Mouse (Mus musculus): Measurements from ENCODE around the gene Atp11a. TPM values are rescaled to one million over a fixed set of nuclear protein-coding genes. Genes with fewer than 3 reads are reported as not detected.
A peak's percentile ranks its signal among the peaks of the same experiment; 100 is the strongest.

The Atp11a gene
- polyA plus RNA-seq, 1 experiment from 2014 or later: 23.3 TPM

- Histone ChIP-seq H3K4me2 (replicated peaks; ENCODE audit: low read depth) (no peak overlapping the region), H3K4me1 (replicated peaks; ENCODE audit: control insufficient read depth, insufficient read depth, low read length) (no peaks in the 10 kb centered on the region), H3K4me3 (ENCODE audit: low read depth, low read length) (no peak overlapping the region), H3K27me3 (replicated peaks; ENCODE audit: control insufficient read depth, insufficient read depth, low read length) (no peaks in the 10 kb centered on the region), H3K36me3 (ENCODE audit: control insufficient read depth, insufficient read depth) (no peaks in the 10 kb centered on the region), H3K9me3 (ENCODE audit: control insufficient read depth) (no peaks in the 10 kb centered on the region), H3K27ac (ENCODE audit: low read depth, low read length) (no peak overlapping the region; the same call in 1 of the 2 replicates), H3K9ac (ENCODE audit: low read depth, low read length) (no peak overlapping the region)
- WGBS: 68% methylated on average over 5 of the region's 5 CpGs
- ATAC-seq: no peak
- TF ChIP-seq CTCF (IDR thresholded peaks at IDR 0.05; ENCODE audit: low read depth): no peak
Measured at GRCm38 (mm10) chr8:12905122-12905521, 148.3 kb downstream of the Atp11a start.

- no peak for TF ChIP-seq CTCF (IDR thresholded peaks at IDR 0.05; ENCODE audit: low read depth)
- Histone ChIP-seq H3K4me1 (replicated peaks; ENCODE audit: control insufficient read depth, insufficient read depth, low read length) (no peaks in the 10 kb centered on the region), H3K27me3 (replicated peaks; ENCODE audit: control insufficient read depth, insufficient read depth, low read length) (no peaks in the 10 kb centered on the region), H3K4me2 (replicated peaks; ENCODE audit: low read depth) (no peak overlapping the region), H3K27ac (ENCODE audit: low read depth, low read length) (no peak overlapping the region; the same call in none of the 2 replicates), H3K9me3 (ENCODE audit: control insufficient read depth) (no peaks in the 10 kb centered on the region), H3K4me3 (ENCODE audit: low read depth, low read length) (no peak overlapping the region), H3K36me3 (ENCODE audit: control insufficient read depth, insufficient read depth) (no peaks in the 10 kb centered on the region), H3K9ac (ENCODE audit: low read depth, low read length) (no peak overlapping the region)
- no peak for ATAC-seq
- 76% methylated on average over 11 of the region's 11 CpGs for WGBS
Measured at GRCm38 (mm10) chr8:12905599-12906321, 148.9 kb downstream of the Atp11a start.

GRCm38 (mm10) chr8:12906597-12906996 is 149.8 kb downstream of the Atp11a start:
- WGBS: 81% methylated on average over 5 of the region's 5 CpGs
- H3K27me3 ChIP-seq (replicated peaks; ENCODE audit: control insufficient read depth, insufficient read depth, low read length): no peaks in the 10 kb centered on the region

GRCm38 (mm10) chr8:12907730-12908129 is 150.9 kb downstream of the Atp11a start:
- no peak for ATAC-seq
- Histone ChIP-seq H3K27me3 (replicated peaks; ENCODE audit: control insufficient read depth, insufficient read depth, low read length) (no peaks in the 10 kb centered on the region), H3K4me3 (ENCODE audit: low read depth, low read length) (no peak overlapping the region), H3K9me3 (ENCODE audit: control insufficient read depth) (no peaks in the 10 kb centered on the region), H3K36me3 (ENCODE audit: control insufficient read depth, insufficient read depth) (no peaks in the 10 kb centered on the region), H3K4me1 (replicated peaks; ENCODE audit: control insufficient read depth, insufficient read depth, low read length) (no peaks in the 10 kb centered on the region), H3K9ac (ENCODE audit: low read depth, low read length) (no peak overlapping the region), H3K4me2 (replicated peaks; ENCODE audit: low read depth) (no peak overlapping the region), H3K27ac (ENCODE audit: low read depth, low read length) (no peak overlapping the region)
- TF ChIP-seq CTCF (IDR thresholded peaks at IDR 0.05; ENCODE audit: low read depth): no peak
- 73% methylated on average over 4 of the region's 4 CpGs for WGBS

More at GRCm38 (mm10) chr8:12906597-12906996, 149.8 kb downstream of the Atp11a start:
- H3K9ac ChIP-seq (ENCODE audit: low read depth, low read length): no peak overlapping the region
- no peak for TF ChIP-seq CTCF (IDR thresholded peaks at IDR 0.05; ENCODE audit: low read depth)
- ATAC-seq: no peak
- no peaks in the 10 kb centered on the region for H3K9me3 ChIP-seq (ENCODE audit: control insufficient read depth)
- no peak overlapping the region for H3K4me2 ChIP-seq (replicated peaks; ENCODE audit: low read depth)
- no peak overlapping the region; the same call in 1 of the 2 replicates for H3K27ac ChIP-seq (ENCODE audit: low read depth, low read length)
- H3K4me3 ChIP-seq (ENCODE audit: low read depth, low read length): no peak overlapping the region
- H3K4me1 ChIP-seq (replicated peaks; ENCODE audit: control insufficient read depth, insufficient read depth, low read length): no peaks in the 10 kb centered on the region
- no peaks in the 10 kb centered on the region for H3K36me3 ChIP-seq (ENCODE audit: control insufficient read depth, insufficient read depth)

GRCm38 (mm10) chr8:12912011-12912410 is 155.2 kb downstream of the Atp11a start:
- peaks cover 8% of the 10 kb centered on the region; the same call in 1 of the 2 replicates for H3K4me1 ChIP-seq (replicated peaks; ENCODE audit: control insufficient read depth, insufficient read depth, low read length)
- TF ChIP-seq CTCF (IDR thresholded peaks at IDR 0.05; ENCODE audit: low read depth): no peak
- H3K9ac ChIP-seq (ENCODE audit: low read depth, low read length): no peak overlapping the region
- no peak overlapping the region for H3K27ac ChIP-seq (ENCODE audit: low read depth, low read length)
- ATAC-seq: no peak
- H3K4me2 ChIP-seq (replicated peaks; ENCODE audit: low read depth): no peak overlapping the region
- H3K4me3 ChIP-seq (ENCODE audit: low read depth, low read length): no peak overlapping the region
- H3K27me3 ChIP-seq (replicated peaks; ENCODE audit: control insufficient read depth, insufficient read depth, low read length): no peaks in the 10 kb centered on the region
- no peaks in the 10 kb centered on the region for H3K9me3 ChIP-seq (ENCODE audit: control insufficient read depth)
- WGBS: 16% methylated on average over 5 of the region's 5 CpGs
- no peaks in the 10 kb centered on the region for H3K36me3 ChIP-seq (ENCODE audit: control insufficient read depth, insufficient read depth)

- no peaks in the 10 kb centered on the region for H3K27me3 ChIP-seq (replicated peaks; ENCODE audit: control insufficient read depth, insufficient read depth, low read length)
- no peak overlapping the region for H3K27ac ChIP-seq (ENCODE audit: low read depth, low read length)
- peaks cover 8% of the 10 kb centered on the region; the same call in 1 of the 2 replicates for H3K4me1 ChIP-seq (replicated peaks; ENCODE audit: control insufficient read depth, insufficient read depth, low read length)
- H3K4me2 ChIP-seq (replicated peaks; ENCODE audit: low read depth): peak overlapping the region; percentile 80
- peak; percentile 79 for ATAC-seq
- H3K4me3 ChIP-seq (ENCODE audit: low read depth, low read length): peak overlapping the region; percentile 41
- H3K9me3 ChIP-seq (ENCODE audit: control insufficient read depth): no peaks in the 10 kb centered on the region
- 11% methylated on average over 40 of the region's 42 CpGs for WGBS
- no peaks in the 10 kb centered on the region for H3K36me3 ChIP-seq (ENCODE audit: control insufficient read depth, insufficient read depth)
- TF ChIP-seq CTCF (IDR thresholded peaks at IDR 0.05; ENCODE audit: low read depth): no peak
- peak overlapping the region; percentile 37; the same call in 1 of the 2 replicates for H3K9ac ChIP-seq (ENCODE audit: low read depth, low read length)
Measured at GRCm38 (mm10) chr8:12915187-12916006, 158.6 kb downstream of the Atp11a start.

All from intestine, postnatal 0 days (tissue).